Mouse (Mus musculus): ENCODE data around the gene Cacnb2.

The Cacnb2 gene

DNA sequence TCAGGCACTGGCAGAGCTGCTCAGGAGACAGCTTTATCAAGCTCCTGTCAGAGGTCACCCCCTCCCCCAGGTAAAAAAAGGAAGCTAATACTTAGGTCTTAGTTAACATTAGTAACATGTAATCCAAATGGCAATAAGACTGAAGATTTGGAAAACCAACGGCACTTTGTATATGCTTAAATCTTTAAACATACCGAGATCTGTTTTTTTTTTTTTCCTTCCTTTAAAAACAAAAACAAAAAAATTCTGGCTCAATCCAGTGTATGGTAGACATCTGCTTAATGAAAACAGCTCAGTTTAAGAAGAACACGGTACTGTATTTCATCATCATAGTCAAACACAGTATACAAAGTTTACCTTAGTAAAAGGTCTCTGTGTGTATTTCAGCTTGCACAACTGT, at the start of gene Cacnb2:
Cacnb2 (plus strand) TSS at position 301 of the 400 bp plus-strand sequence.
- no peak for DNase-seq (ENCODE audit: low read depth)

DNA sequence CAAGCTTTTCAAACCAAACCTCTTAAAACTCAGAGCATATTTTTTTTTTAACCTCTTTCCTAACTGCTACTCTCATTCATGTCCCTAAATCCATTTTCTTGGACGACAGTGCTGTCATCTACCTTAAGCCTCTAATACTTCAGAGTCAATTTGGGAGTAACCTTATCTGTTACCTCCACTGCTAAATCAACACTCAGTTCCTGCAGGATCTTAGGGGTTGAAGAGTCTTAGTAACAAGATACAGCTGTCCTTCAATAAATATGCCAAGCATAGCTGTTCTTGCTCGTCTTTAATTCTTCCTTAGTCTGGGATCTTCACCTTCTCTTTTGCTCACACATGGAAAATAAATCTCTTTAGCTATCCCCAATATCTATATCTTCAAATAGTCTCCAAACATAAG, 34.9 kb upstream of the Cacnb2 start:
- no peak for DNase-seq (ENCODE audit: low read depth)

DNA sequence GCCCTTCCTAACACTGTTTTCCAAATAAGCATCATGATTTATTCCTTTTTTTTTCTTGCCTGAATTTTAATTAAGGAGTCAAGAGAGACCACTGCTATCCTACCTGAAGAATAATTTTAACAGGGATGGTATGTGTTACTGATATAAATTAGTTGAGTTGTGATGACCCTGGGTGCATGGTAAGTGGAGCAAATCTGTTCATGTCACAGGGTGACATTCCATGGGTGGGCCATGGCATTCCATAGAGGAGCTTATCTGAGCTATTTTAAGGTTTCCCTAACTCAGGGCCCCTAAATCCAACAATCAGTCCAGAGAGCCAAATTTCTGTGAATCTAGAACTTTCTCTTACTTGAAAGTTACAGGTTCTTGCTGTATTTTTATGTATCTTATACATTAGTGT, 31.6 kb upstream of the Cacnb2 start:
- DNase-seq (ENCODE audit: low read depth): no peak

DNA sequence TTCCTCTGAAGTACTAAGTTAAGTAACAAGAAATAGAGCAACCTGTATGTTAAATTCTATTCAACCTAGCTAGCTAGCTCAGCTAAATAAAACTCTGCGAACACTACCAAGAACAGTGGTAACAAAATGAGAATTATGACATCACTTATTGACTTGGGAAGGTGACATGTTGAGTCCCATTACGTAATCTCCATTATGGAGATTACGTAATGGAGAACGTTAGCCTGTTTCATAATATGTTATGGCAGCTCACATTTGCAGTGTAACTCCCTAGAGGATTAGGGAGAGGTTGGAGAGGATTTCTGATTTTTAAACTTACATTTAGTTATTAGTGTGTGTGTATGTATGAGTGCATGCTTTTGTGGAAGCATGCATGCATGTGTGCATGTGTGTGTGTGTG, 13.3 kb upstream of the Cacnb2 start:
- no peak for DNase-seq (ENCODE audit: low read depth)

DNA sequence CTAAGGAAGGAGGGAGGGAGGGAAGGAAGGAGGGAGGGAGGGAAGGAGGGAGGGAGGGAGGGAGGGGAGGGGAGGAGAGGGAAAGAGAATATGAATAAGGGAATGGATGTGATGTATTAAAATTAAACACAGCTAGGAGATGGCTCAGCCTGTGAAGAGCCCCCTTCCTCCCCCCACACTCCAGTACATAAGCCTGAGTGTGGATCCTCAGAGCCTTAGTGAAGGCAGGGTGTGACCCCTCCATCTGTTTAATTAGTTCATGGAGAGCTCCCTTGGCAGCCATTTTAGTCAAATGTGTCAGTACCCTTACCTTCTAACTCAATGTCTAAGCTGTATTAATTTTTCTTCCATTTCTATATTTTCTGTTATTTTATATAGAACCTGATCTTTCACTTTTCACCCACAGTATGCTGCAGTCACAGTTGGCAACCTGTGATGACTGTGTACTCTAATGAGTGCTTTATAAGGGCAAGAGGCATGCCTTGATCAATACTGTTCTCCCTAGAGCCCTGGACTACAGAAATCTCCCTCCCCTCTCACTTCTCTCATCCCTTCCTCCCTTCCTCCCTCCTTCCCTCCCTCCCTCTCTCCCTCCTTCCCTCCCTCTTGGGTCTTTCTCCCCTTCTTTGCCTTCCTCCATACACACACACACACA, 4.9 kb upstream of the Cacnb2 start:
- no peak for DNase-seq (ENCODE audit: low read depth)

DNA sequence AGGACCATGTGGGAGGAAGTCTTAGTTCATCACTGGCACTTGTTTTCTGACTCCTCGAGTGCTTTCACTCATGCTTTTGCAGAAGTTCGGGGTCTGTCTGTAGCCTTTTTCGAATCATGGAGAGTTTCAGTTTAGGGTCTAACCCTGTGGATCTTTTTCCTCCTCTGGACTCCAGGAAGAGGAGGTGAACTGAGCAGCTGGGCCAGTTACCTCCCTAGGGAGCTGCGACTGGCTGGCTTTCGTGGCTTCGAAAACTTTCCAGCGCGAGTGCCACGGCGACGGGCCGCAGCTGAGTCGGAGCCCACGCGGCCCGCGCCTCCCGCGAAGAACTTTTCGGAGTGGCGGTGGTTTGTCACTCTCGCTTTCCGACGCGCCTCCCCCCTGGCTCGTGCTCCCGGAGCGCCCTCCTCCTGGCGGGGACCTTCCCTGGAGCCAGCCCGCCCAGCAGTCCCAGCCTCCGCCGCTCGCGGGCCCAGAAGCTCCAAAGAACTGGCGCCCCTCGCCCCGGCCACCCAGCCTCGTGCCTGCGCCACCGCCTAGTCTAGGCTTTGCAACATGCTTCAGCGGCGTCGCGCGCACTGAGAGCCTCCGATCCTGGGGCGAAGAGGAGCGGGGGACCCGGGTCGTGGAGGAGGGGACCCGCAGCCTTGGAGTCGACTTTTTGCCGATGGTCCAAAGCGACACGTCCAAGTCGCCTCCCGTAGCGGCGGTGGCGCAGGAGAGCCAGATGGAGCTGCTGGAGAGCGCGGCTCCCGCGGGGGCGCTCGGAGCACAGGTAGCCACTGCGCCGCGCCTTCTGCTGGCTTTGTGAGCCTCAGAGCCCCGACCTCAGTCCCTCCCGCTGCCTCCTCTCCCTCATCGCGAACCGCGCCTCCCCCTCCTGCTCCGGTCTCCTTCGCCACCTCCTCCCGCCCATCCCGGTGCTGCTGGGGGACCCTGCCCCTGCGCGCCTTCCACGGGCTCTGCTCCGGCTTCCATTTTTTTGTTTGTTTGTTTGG, 1.2 kb downstream of the Cacnb2 start:
- DNase-seq (ENCODE audit: low read depth): no peak

DNA sequence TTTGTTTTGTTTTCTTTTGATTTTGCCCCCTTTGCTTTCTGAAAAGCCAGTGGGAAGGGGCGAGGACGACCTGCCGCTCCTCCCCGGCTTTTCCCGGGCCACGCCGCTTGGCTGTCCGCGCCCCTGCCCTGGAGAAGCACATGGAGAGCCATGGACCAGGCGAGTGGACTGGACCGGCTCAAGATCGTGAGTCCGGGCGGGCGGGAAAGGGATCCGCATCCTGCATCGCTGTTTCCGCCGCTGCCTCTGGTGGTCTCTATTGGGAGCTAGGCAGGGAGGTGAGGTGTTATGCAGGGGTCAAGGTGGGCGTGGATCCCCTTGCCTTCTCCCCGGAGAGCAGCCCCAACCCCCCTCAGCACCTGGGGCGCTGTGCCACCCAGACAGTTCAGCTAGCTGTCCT, 1.9 kb downstream of the Cacnb2 start:
- DNase-seq (ENCODE audit: low read depth): no peak

DNA sequence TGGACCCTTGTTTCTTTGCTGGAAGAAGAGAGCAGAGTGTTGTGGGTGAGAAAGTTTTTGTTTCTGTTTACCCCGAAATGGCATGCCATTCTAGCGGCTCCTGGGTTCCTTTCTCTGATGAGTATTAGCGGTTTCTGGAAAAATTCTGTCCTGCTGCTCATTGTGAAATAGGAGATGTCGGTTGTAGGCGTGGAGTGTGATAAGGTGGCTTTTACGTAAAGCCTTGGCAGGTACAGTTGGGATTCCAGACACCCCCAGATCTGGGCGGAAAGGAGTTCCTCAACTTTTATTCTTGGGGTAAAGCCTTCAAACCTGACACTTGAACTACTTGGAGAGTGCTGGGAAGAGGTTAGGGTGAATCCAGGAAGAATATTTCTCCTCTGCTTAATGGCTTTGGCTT, 2.3 kb downstream of the Cacnb2 start:
- no peak for DNase-seq (ENCODE audit: low read depth)

DNA sequence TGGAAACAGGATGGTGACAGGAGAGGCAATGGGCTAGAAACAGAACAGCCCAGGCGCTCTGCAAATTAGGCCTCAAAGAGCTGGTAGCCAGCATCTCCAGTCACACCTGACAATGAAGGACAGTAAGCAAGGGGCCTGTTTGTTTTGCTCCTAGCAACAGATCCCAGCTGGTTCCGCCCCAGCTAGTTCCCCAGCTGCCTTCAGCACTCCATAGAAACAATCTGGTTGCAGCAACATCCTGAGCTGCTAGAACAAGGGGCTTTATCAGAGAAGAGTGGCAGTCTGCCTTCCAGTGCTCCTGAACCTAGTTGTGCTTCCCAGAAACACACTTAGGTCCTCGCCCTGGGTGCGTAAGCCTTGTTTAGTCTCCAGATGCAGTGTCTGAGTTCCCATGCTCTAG, 5.7 kb downstream of the Cacnb2 start:
- no peak for DNase-seq (ENCODE audit: low read depth)

DNA sequence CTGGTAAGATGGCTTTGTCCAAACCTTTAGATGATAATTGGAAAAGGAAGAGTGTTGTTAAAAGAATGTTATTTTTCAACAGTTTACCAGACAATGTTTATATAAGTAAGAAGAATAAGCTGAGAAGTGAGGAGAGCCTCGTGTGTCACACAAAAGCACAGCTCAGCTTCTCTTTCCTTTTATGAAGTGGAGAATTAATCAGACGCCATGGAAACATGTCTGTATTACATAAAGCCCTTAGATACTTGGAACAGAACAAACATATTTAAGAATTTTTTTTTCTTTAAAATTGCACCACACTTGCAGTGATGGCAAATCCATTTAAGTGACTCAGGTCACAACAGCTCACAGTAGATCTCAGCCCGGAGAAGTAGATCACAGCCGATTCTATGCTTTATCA, 9.8 kb downstream of the Cacnb2 start:
- DNase-seq (ENCODE audit: low read depth): no peak

DNA sequence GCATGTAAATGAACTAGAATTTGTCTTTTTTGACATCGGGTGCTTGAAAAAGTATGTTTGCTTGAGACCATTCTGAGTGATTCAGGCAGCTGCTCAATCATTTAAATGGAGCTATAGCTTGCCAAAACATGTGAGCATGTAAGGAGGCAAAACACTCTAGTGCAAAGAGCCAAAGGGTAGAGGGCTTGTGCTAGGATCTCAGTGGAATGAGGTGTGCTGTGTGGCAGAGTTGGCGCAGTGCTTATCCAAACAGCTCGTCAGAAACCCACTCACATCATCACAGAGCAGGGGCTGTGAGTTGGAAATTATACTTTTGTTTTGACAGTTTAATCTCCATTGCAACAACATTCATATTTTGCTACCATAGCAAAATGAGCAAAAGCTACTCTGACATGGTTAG, 13.5 kb downstream of the Cacnb2 start:
- no peak for DNase-seq (ENCODE audit: low read depth)

DNA sequence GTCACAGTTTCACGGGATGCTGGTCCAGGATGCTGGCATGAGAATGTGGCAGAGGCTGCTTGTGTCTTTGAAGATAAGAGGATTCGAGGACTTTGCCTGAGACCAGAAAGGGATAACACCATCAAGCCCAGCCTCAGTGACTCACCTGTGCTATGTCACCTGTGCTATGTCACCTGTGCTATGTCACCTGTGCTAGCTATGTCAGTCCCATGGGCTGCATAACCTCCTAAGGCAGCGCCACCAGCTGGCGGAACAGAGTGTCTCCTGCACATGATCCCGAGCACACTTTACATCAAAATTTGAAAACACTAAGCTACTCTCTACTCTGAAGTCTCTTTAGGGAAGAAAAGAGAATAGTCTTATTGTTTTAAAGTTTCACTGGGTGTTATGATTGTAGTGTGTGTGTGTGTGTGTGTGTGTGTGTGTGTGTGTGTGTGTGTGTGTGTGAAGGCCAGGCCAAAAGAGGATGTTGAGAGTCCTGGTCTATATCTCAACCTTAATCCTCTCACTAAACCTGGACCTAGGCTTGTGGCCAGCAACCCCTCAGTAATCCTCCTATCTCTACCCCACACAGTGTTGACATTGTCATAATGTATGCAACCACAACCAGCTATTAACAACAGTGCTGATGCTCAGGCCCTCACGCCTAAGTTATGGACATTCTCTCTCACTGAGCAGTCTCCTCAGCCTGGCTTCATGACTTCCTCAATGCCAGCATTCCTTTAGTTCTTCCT, 17.4 kb downstream of the Cacnb2 start:
- DNase-seq (ENCODE audit: low read depth): no peak

DNA sequence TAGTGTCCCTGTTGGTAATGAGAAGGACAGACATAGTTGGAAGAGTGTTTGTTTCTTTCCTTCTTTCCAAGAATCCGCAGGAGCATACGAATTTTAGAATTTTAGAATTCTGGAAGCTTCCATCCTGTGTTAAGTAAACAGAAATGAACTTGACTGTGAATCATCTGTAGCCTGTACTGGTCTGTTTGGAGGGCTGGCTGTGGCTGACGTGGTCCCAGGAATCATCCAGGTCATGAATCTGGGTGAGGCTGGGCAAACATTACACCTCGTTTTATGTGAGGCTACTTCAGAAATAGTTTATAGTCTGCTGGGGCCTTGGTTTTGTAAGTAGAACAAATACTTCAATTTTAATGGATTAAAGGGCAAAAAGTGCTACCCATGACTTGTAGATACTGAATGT, 18.0 kb downstream of the Cacnb2 start:
- no peak for DNase-seq (ENCODE audit: low read depth)

DNA sequence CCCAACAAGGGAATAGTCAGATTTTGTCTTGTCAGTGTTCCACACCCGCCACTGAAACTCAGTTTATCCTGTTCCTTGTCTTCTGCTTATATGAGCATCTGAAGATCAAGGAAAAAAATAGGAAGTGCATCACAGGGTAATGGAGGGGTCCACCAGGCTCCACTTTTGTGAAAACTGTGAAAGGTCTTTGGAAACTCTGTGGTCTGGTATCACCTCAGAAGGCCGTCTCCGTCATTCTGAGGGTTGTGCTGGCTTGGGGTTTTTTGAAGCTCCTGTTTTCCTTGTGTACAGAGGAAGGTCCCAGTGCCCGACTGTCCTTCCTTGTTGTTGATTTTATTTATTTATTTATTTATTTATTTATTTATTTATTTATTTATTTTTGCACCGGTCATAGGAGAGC, 20.9 kb downstream of the Cacnb2 start:
- DNase-seq (ENCODE audit: low read depth): no peak

DNA sequence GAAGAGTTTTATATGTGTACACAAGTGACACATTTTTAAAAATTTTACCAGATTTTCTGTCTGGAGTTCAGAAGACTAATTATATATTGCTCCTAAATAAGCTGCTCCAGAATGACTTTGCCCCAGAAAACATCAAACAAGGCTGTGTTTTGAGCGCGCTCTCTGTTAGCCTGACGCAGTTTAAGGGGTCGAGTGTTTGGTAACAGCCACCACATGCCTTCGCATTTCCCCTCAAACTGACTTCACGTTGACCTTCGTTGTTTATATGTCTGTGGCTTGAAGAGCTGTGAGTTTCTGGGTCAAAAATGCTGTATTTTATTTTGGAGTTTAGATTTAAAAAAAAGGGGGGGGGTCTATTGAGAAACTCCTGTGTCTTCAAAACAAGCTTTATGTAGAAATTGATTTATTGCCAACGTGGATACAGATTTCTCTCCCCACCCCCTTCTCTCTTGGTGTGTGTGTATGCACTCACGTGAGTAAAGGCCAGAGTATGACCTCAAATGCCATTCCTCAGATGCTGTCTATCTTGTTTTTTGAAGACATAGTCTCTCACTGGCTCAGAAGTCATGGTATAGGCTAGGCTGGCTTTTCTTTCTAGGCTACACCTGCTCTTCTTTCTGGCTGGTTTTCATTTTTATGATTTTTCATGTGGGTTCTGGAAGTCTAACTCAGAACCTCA, 27.1 kb downstream of the Cacnb2 start:
- DNase-seq (ENCODE audit: low read depth): no peak

DNA sequence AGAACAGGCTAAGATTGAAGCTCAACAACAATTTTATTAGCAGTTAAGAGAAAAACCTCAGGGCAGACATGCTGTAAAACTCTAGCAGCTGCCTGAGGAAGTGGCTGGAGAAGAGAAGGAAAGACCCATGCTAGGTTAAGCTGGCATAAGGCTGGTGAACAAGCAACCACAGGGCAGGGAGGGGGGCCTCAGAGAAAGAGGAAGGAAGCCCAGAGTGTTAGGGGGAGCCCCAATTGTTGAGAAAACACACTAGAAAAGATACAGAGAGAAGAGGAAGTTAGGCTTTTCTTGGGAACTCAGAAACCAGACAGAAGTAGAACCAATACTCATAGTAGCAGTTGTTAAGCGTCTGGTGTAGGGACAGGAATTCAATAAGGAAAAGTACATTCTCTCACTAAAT, 28.7 kb downstream of the Cacnb2 start:
- peak; percentile 9 for DNase-seq (ENCODE audit: low read depth)

DNA sequence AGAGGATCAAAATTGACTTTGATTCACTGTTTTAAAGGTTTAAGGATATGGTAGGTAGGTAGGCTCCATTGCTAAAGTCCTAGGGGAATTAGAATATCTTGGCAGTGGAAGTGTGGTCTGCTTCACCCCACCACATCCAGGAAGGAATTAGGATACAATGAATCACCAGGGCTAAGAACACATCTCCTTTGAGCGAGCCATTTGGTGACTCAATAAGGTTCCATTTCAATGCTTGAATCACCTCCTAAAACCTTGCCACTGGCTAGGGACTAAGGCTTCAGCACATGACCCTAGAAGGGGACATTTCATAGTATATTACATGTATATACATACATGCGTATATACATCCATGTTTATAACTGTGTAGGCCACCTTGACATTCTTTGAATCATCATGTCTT, 30.3 kb downstream of the Cacnb2 start:
- no peak for DNase-seq (ENCODE audit: low read depth)

DNA sequence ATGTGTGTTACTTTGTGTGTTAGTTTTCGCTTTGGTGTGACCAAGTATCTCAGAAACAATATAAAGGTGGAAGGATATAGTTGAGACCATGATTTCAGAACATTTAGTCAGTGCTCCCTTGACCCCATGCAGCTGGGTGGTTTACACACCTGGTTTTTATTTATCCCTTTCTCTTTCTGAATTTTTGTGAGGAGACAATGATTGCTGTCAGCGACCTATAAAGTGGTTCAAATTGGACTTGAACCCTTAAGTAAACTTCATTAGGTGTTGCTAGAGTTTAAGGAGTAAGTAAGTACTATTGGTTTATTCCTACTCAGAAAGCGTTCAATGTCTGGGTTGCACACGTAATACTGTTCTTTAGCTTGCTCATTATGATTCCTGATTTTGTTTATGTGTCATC, 36.4 kb downstream of the Cacnb2 start:
- no peak for DNase-seq (ENCODE audit: low read depth)

DNA sequence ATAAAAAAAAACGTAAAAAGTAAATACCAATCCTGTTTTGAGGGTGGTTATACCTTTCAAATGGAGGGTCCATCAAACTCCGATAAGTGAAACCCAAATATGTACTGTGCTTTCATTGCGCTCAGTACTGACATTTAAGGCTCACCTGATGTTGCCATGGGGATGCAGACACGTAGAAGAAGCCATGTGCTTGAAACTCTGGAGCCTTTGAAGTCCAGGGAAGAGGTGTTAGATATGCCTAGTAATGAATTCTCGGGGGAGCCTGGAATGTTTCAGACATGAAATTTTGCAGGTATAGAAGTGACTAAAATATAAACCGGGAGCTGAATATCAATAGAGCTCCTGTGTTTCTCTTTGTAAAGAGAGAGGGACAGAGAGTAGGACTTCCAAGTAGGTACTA, 37.0 kb downstream of the Cacnb2 start:
- no peak for DNase-seq (ENCODE audit: low read depth)

DNA sequence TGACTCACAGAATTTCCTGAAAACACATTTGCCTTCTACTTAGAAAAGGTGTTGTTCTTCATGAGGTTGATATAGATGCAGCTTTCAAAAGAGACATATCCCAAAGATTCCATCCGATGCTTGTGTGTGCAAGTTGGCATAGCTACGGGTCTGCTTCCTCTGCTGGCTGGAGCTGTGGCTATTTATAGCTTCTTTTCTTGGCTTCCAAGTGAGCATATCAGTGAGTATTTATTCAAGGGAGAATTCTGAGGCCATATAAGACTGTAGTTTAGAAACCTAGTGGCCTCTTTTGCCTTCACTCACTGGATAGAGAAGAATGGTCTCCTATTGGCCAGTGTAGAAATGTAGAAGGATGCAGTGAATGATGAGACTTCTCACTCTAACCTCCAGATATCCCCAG, 38.2 kb downstream of the Cacnb2 start:
- no peak for DNase-seq (ENCODE audit: low read depth)

DNA sequence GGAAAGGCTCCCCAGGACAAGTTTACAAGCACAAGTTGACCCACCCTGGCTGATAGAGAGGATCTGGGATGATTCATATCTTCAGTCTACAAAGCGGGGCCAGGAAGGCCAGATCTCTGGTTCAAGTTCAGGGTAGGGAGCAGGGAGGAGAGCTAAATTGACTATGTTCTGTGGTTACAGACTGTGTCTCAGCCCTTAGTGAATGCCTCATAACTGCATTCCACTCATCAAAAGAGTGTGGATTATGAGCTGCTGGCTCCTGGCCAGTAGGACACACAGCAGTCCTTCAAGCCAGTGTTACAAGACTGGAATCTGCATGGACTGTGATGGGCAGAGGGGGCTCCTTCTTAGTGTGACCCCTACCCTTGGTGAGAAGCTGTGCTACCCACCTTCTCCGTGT, 48.4 kb downstream of the Cacnb2 start:
- DNase-seq (ENCODE audit: low read depth): no peak

DNA sequence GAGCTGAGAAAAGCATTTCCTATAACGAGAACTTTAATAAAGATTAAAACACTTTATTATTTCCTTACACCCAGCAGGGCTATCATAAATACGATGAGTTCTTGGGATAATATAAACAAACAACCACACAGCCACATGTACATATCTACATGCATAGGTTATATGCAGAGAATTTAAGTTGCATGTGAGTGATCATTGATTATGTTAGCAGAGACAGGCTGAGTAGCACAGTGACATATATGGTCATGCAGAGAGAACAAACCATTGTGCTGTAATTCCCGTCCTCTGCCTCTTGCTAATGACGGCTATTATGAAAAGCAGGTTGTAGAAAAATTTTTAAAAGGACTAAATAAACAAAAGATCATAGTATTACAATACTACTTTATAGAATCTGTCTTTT, 53.8 kb downstream of the Cacnb2 start:
- no peak for DNase-seq (ENCODE audit: low read depth)
